Mouse (Mus musculus): Measurements from ENCODE around the gene Antxrl. TPM values are rescaled to one million over a fixed set of nuclear protein-coding genes. Genes with fewer than 3 reads are reported as not detected.

Antxrl gene
- not detected for total RNA-seq (2021)
- long read RNA-seq, experiment 1: 0 reads
- long read RNA-seq, experiment 2: 0 reads

DNA sequence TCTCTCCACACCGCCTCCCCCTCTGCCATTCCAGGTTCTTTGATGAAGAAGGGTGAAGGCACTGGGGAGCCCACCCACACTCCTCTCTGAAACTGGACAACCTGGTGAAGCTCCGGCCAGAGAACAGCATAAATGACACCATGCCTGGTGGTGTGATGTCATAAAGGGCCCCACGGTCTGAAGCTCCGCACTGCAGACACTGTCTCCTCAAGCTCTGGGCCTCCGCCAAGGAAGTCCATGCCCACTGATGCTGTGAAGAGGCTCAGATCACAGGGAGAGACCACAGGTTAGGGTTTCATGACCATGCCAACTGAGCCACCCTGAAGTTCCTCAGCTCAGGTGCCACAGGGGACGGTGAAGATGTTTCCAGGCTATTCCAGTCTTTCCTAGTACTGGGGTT is at the start of gene Antxrl:
Gene Antxrl, plus strand, starts transcription at position 192 of the 400 bp plus-strand sequence.
- DNase-seq (ENCODE audit: low spot score in 2 of 2): no peak

DNA sequence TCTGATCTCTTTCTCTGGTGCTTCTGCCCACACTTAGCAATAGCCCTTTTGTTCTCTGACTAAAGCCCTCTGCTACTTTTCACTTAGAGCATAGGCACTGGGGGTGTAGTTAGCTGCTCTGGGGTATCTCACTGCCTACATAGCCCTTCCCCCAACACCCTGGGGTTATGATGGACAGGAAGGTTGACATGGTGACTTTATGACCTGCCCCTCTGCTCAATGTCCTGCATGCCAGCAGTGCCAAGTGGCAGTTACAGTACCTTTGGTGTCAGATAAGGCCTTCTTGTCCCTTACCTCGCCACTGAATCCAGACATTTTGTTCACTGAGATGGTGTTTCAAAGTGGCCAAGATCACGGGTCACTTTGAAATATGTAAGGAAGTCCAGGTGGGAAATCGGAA is 37.4 kb upstream of the Antxrl start, which contains the start of gene Gm30083:
Gene Gm30083, minus strand, starts transcription at position 120 of the 400 bp plus-strand sequence.
- DNase-seq (ENCODE audit: low spot score in 2 of 2): no peak

DNA sequence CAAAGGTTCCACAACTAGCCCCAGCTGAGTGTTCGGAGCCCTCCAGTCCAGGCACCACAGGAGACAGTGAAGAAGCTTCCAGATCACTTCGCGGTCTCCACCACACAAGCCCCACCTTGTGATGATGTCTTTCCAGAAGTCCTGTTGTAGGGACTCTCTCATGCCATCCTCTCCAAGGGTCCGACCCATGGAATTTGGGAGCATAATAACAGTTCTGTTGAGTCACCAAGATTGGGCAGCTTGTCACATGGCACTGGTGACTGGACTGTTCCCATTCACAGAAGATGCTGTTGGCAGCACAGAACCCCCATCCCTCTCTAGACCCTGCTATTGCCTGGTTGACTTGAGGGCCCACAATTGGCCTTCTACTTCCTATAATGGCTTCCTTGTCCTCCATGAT is 36.1 kb upstream of the Antxrl start, which contains the start of gene Gm5460:
Gene Gm5460, plus strand, starts transcription at position 378 of the 400 bp plus-strand sequence.
- no peak for DNase-seq (ENCODE audit: low spot score in 2 of 2)

DNA sequence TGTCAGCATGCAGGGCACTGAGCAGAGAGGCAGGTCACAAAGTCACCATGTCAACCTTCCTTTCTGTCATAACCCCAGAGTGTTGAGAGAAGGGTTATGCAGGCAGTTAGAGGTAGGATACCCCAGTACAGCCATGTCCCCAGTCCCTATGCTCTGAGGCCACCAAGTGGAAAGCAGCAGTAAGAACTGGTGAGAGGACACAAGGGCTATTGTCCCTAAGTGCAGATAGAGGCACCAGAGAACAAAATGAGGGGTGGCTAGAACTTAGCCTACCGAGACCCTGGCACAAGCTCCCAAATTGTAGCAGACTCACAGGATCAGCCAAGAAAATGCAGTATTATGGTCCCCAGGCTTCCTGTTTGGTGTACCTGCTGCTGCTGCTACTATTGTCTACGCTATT is 35.6 kb upstream of the Antxrl start:
- DNase-seq (ENCODE audit: low spot score in 2 of 2): no peak

DNA sequence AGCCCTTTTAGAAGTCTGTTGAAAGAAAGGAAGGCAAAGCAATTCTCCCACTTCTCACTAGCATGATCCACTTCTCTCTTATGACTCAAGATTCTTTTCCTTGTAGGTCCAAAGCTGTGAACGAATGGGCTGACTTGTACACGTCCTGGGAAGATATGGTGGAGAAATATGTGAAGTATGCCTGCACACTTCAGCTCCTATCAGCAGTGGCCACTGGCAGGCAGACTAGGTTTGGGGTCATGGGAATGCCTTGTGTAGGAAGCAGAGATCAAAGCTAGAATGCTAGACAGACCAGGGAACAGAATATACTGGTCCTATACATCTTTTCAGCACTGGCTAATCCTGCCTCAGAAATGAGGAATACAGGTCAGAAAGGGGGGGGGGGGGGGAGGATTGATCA is 25.8 kb upstream of the Antxrl start:
- no peak for DNase-seq (ENCODE audit: low spot score in 2 of 2)

DNA sequence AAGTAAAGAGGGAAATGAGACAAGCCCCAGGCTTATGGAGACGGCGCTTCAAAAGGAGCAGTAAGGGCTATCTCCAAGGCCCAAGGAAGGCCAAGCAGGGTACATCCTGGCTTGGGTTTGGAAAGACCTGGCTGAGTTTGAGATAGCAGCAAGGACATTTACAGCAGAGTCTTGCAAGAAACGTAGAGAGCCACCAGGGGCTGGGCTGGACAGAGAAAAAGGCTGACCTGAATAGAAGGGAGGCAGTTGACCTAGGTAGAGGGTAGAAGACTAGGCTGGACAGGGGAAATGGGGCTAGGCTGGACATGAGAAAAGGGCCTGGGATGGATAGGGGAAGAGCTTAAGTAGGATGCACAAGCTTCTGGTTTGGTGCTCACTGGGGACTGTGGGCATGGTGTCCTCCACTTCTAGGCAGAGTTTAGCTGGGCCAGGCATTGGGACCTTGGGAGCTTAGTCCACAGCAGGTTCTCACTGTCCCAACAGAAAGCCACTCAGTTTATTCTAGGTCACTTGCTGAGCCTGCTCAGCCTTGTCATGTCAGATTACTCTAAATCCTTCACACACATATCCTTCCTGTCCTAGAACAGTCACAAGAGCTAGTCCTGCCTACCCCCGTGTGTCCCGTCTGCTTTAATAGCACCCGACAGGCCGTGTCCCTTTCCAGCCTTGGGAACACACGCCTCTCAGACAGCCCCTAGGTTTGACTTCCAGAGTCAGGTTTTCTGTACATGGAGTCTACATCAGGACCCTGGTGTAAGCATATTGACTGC is 18.5 kb upstream of the Antxrl start:
- no peak for DNase-seq (ENCODE audit: low spot score in 2 of 2)

DNA sequence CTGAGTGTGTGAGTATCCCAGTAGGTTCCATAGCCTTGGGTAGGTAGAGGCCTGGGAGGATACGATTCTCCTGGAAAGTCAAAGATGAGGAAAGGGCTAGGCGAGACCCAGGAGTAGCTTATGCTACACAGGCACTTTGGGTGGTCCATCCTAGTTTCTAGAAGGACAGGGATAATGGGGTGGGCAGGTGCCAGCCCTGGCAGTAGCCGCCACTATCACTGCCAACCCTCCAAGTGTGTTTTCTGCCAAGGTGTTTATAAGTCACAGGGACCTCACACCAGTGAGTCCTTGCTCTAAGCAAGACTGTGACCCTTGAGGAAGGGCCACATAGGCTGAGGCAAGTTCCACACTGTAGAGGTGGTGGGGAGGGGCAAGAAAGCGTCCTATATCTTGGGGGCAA is 11.3 kb upstream of the Antxrl start:
- DNase-seq (ENCODE audit: low spot score in 2 of 2): no peak

DNA sequence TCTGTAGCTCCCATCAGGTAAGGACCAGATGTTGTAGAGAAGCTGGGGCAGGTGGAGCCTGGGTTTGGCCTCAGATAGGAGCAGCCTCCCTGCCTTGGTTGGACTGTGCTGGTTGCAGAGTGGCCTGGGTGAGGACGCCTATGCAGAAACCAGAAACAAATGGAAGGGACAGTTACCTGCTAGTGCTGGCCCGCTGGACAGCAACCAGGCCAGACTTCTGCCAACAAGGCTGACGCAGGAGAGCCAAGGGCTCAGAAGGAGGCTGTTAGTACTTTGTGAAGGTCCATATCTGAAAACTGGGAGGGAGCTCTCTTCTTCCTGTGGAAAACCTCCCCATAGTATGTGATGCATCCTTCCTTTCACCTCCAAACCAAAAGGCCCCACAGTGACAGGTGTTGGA is 9.2 kb upstream of the Antxrl start:
- no peak for DNase-seq (ENCODE audit: low spot score in 2 of 2)

DNA sequence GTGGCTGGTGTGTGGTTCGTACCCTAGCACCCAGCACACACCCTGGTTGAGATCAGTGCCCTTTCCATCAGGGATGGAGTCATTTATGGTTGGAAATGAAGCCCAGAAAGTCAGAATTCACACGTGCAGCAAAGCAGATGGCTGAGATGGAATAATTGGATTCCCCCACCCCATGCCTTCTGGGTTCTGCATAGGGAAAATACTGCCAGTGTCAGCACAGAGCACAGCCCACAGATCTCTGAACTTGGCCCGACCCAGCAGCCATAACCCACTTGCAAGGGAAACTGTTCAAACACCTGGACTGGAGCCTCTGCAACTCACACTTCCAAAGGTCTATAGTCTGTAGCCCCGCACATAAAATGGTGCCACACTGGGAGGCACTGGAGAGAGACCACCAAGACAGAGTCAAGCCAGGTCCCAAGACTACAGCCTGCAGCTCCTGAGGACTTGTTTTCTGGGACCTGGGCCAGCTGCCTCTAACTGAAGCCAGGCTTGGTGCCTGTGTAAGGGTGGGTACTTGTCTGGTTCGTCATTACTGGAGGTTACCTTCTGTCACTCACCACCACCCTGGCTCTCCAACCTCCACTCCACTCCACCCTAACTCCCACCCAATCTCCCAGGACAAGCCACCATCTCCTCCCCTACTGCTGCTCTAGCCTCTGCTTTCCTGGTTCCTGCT is 2.3 kb upstream of the Antxrl start:
- no peak for DNase-seq (ENCODE audit: low spot score in 2 of 2)

DNA sequence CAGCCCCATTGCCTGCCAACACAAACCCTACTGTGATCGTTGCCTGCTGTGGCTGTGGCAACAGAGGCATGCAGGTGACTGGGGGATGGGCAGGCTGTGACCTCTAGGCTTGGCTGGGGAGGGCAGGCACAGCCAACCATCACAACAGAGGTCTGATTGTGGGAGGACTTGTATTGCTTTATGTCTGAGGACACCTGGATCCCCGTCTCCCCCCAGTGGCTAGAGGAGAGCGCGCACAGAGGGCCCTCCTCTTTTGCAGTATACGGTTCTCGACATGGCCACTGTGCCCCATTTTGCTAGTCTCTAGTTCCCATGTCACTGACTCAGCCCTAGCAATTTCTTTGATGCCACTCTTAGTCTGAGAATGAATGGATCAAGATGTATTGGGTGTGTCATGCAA is 19.2 kb downstream of the Antxrl start:
- DNase-seq (ENCODE audit: low spot score in 2 of 2): no peak

DNA sequence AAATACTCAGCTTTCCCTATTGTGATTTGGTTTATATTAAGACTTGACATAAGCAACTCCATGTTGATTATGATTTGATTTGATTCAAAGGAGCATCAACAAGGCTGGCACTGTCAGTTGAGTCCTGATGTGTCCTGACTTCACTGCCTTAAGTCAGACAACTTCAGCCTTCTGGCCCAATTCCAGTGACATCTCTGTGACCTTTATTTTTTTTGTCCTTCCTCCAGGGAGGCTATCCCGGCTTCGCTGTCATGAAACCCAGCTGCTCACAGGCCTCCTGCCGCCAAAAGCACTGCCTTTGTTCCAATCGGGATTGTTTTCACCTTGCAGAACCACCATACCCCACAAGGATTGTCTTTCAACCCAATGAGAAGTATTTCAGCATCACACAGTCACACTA is 22.8 kb downstream of the Antxrl start:
- no peak for DNase-seq (ENCODE audit: low spot score in 2 of 2)

DNA sequence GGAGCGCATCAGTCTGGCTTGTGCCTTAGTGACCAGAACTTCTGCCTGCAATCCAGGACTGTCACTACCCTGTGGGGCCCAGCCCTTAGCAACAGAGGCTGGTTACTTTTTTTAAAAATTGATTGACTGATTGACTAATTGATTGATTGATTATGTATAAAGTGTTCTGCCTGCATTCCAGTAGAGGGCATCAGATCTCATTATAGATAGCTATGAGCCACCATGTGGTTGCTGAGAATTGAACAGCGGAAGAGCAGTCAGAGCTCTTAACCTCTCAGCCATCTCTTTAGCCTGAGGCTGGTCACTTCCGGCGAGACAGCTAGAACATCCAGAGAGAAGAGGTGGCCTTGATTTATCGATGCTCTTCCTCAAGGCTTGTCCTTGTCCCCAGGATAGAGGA is 24.7 kb downstream of the Antxrl start:
- DNase-seq (ENCODE audit: low spot score in 2 of 2): no peak

DNA sequence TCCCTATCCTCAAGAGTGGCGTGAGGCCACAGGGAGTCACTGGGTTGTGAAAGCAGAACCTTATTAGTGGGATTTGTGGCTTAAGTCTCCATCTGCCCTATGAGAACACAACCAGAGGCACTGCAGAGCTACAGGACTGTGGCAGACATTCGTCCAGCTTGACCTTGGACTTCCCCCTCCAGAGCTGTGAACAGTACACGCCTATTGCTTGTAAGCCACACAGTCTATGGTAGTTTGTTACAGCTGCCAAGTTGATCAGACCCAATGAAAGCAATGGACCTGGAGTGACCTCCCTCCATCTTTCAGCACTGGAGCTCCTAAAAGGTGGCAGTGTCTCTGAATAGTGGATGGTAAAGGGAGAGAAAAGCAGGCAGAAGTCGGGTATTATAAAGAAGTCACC is 25.8 kb downstream of the Antxrl start:
- DNase-seq (ENCODE audit: low spot score in 2 of 2): no peak

DNA sequence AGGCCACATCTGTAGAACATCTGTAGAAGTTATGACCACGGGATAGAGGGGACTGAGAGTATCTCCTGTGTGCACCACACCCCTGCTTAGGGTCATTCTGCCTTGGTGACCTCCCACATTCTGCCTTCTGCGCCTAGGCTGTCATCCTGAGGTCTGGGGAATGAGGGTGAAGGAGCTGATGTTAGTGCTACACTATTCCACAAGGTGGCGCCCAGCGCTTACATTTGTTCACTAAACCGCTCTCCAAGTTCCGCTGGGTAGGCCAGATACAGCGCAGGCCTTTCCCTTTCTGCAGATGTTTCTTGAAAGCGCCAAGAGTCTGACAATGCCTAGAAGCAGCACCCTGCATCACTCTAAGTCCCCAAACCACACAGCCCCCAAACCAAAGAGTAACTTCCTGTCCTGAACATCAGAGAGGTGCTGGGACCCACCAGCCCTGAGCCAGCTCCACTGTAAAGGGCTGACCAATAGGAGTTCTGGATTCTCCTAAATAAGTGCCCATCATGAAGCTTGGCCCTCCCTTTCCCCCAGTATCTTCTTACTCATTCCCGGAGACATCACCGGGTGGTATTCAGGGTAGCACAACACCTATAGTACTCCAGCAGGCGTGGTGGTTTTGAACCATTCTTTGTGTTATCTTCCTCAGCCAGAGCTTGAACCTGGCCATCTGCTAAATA is 28.0 kb downstream of the Antxrl start:
- DNase-seq (ENCODE audit: low spot score in 2 of 2): peak; percentile 71 to 86

DNA sequence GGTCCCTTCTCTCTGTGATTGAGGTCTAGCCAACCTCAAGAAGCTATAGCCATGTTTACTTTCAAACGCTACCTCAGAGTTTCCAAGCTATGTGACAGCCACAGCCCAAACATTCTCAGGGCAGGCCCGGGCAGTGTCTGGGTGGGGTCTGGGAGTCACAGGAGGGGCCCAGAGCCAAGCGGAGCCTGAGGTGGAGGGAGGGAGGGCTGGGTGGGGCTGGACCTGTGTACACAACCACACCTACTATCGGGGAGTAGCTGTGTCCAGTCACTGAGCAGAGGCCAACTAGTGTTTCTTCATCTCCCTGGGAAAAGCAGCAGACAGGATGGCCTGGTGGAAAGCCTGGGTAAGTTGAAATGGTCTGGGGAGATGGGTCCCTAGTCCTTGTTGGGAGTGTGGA is 33.2 kb downstream of the Antxrl start, which contains the start of gene Anxa8:
Gene Anxa8, plus strand, starts transcription at position 251 of the 400 bp plus-strand sequence.
- no peak for DNase-seq (ENCODE audit: low spot score in 2 of 2)

DNA sequence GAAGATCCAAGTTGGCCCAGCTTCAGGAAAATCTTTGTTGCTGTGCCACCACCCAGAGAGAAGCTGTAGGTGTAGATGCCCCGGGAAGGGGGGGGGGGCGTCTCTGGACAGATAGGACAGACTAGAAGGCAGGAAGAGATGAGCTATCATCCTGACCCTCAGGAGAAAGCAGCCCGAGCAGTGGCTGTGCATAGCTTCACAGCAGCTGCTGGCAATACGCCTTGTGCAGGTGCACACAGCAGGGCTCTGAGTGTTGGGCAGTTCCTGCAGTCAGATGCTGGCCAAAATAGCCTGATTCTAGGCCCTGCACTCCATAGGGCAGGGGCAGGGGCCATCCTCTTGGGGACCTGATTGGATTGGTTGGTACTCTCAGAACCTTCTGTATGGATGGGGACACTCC is 34.3 kb downstream of the Antxrl start:
- no peak for DNase-seq (ENCODE audit: low spot score in 2 of 2)

DNA sequence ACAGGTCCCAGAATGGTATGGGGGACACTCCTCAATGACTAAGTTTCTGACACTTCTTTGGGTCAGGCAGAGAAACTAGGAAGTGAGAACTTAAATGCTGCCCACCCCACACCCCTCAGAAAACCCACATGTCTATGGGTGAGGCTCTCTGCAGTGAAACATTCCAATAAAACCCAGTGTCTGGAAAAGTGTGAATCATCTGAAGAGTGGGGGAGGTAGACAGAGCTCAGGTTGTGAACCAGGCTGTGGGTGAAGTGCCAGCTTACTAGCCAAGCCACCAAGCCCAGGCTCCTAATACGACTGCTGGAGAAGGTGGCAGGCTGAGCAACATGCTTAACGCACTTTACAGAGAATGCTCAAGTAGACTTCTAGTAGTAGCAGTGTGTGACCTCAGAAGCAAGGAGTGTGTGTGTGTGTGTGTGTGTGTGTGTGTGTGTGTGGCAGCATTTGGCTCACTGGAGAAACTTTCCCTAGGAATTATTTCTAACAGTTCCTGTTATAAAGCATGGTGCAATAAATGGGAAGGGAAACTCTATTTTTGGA is 35.4 kb downstream of the Antxrl start:
- no peak for DNase-seq (ENCODE audit: low spot score in 2 of 2)

DNA sequence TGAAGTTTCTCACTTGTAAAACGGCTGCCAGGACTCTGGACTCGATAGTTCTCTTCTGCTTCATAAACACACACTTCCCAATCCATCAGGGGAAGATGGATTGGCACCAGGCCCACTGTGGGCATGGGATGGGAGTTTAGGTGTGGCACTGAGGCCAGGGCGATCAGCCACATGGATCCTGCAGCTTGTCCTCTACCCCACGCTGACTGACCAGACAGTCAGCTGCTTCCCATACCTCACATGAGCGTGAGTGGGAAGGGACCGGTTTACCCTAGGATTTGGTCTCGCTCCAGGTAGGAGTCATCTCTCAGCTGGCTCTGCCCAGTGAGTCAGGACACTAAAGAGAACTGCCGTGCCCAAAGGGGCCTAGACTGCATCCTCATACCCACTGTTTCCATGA is 37.3 kb downstream of the Antxrl start:
- DNase-seq (ENCODE audit: low spot score in 2 of 2): no peak

DNA sequence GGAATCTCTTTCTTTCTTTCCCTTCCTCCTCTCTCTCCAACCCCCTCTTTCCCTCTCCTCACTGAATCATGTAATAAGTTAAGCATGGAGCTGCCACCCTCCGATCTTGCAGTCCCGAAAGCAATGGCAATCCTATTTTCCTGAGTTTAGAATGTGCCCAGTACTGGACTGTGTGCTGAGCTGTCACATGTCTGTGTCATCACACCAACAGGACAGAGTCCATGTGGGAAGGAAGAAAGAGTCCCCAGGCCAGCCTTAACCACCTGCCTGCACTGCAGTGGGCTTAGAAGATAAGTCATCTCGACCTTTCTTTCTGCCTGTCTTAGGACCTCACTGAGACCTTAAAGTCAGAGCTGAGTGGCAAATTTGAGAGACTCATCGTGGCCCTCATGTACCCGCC is 39.0 kb downstream of the Antxrl start:
- no peak for DNase-seq (ENCODE audit: low spot score in 2 of 2)

DNA sequence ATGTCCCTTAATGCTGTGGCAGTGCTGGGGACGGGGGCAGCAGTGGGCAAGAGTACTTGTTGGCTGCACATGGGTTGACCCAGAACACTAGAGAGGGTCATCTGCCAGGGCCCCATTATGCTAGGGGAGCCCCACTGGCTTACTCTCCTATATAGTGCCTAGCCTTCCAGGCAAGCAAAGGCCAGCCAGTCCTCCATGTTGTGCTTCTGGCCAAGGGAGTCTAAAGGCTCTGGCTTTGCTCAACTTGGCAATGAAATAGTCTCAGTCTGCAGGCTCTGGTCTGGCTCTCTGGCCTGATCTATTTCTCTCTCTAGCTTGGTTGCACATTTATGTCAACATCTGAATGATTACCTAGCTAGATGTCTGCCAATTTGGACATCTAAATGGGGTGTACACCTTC is 40.3 kb downstream of the Antxrl start:
- DNase-seq (ENCODE audit: low spot score in 2 of 2): no peak

DNA sequence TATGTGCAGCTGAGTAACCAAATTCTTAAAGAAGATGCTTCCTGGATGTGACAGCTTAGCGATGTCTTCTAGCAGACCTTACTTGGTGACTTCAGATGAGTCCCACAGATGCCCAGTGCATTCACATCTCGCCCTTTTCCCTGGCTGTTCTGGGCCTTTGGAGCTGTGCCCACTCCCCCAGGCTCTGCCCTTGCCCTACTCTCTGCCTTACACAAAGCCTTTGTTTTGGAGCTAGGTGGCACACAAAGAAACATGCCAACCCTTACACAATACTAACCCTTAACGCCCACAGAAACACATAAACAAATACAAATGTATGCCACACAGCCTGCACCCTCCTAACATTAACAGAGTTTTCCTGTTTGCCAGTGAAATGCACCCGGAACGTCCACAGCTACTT is 43.7 kb downstream of the Antxrl start:
- DNase-seq (ENCODE audit: low spot score in 2 of 2): no peak

DNA sequence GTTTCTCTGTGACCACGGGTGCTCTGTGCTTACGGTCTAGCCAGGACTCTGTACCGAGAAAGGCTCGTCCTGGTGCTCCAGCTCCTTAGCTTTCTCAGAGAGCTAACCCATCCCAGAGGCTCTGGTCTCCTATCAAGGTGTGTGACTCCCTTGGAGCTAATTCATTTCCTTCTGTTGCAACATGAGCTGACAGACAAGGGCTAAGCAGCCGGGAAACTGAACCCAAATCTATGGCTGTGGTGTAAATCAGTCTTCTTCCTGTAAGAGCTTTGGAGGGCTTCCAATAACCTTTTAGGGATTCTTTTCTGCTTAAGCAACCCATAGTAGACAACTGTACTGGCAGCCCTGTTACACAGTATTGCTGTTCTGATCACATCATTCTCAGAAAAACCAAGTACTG is 50.1 kb downstream of the Antxrl start, which contains the start of gene A630023A22Rik:
Gene A630023A22Rik, minus strand, starts transcription at position 154 of the 400 bp plus-strand sequence.
- no peak for DNase-seq (ENCODE audit: low spot score in 2 of 2)

All from left cerebral cortex, adult 18-20 months (tissue).